Mouse (Mus musculus) bone marrow, adult 2 months (tissue): ENCODE results near the gene Gm9970.

Experiments
- CTCF ChIP-seq: fragments of 200-500 bp; IDR thresholded peaks from 2 replicates; pipeline ENCODE4 v1.5.1; 2011; ENCODE audit warnings: low read length, control low read depth; ENCODE audit not compliant: control insufficient read depth, insufficient read depth
- POLR2A ChIP-seq: fragments of 200-500 bp; IDR thresholded peaks from 2 replicates; pipeline ENCODE4 v1.6.1; 2011; ENCODE audit warnings: low read depth, mild to moderate bottlenecking, control low read depth, low read length, borderline replicate concordance; ENCODE audit not compliant: control insufficient read depth

- no peak for TF ChIP-seq POLR2A
- TF ChIP-seq CTCF, result no peak
These were observed 21.6 kb downstream of the Gm9970 start for GRCm38 (mm10) chr5:31219474-31219873.
